ENCODE assay signal across 18 mouse cellular contexts in genomic region chr8:123838496-123838895, GRCm38 (mm10). TPM values are rescaled to one million over a fixed set of nuclear protein-coding genes. Genes with fewer than 3 reads are reported as not detected.
DNase-seq lines count a peak whose midpoint lies in the region; ATAC-seq and TF ChIP-seq lines count a peak whose summit lies in the region.
"Had no signal": no experiment of that assay in that cellular context is flagged by ENCODE, and none has a peak within 500 bp of the region (broad histone marks: within the 10 kb centered on the region; RNA-seq: fewer than 3 reads in every experiment).

No protein-coding gene starts in this region.

- no peak overlapping the region for H3K27ac ChIP-seq in forebrain, embryonic 11.5 days (ENCODE audit: low read depth, low read length)
- no peak overlapping the region for H3K27ac ChIP-seq in forebrain, embryonic 10.5 days
- no peak overlapping the region for H3K27ac ChIP-seq in lung, embryonic 14.5 days (ENCODE audit: low read depth)
- H3K27ac ChIP-seq: embryonic facial prominence, embryonic 13.5 days; forebrain, embryonic 15.5 days; limb, embryonic 15.5 days; macrophage had no signal

- H3K36me3 ChIP-seq in forebrain, embryonic 11.5 days (ENCODE audit: control insufficient read depth, insufficient read depth, low read length), result peaks cover 10% of the 10 kb centered on the region
- peaks cover 81% of the 10 kb centered on the region for H3K36me3 ChIP-seq in forebrain, embryonic 10.5 days (replicated peaks)
- peaks cover 11% of the 10 kb centered on the region; the same call in 1 of the 2 replicates for H3K36me3 ChIP-seq in lung, embryonic 14.5 days (ENCODE audit: insufficient read depth)

- no peak for TF ChIP-seq CTCF in lung, embryonic 14.5 days (IDR thresholded peaks at IDR 0.05; ENCODE audit: low read depth)

- peak; percentile 67 for DNase-seq in forebrain, embryonic 11.5 days (ENCODE audit: low spot score)
- no peak for DNase-seq in forebrain, embryonic 10.5 days (ENCODE audit: extremely low spot score, low spot score)
- peak; percentile 71 for DNase-seq in lung, embryonic 14.5 days
- no peak for DNase-seq in lung, postnatal 36 days
- DNase-seq in embryo, embryonic 11 days, result peak; percentile 54
- DNase-seq in mesoderm, embryonic 11.5 days (ENCODE audit: low read depth, low spot score), result peak; percentile 57
- no peak for DNase-seq in gastrocnemius, adult 8-10 months (ENCODE audit: low spot score in 2 of 2)
- DNase-seq in spleen, postnatal 36 days (ENCODE audit: low spot score in 2 of 2), result no peak
- DNase-seq: B cell, adult 2 months; kidney, adult 9 months; right cerebral cortex, postnatal 25 days had no signal

- H3K27me3 ChIP-seq in forebrain, embryonic 11.5 days (ENCODE audit: control insufficient read depth, insufficient read depth, low read length), result no peaks in the 10 kb centered on the region
- no peaks in the 10 kb centered on the region for H3K27me3 ChIP-seq in forebrain, embryonic 10.5 days (ENCODE audit: poor library complexity, severe bottlenecking)
- H3K27me3 ChIP-seq in lung, embryonic 14.5 days (ENCODE audit: insufficient read depth, low read length), result no peaks in the 10 kb centered on the region
- H3K27me3 ChIP-seq: embryonic facial prominence, embryonic 13.5 days; forebrain, embryonic 15.5 days; limb, embryonic 15.5 days had no signal

- WGBS in forebrain, embryonic 11.5 days, result 74% methylated on average over 9 of the region's 9 CpGs
- 78% methylated on average over 9 of the region's 9 CpGs for WGBS in forebrain, embryonic 10.5 days
- WGBS in lung, embryonic 14.5 days, result 62% methylated on average over 9 of the region's 9 CpGs

- no peaks in the 10 kb centered on the region for H3K4me1 ChIP-seq in forebrain, embryonic 11.5 days (replicated peaks; ENCODE audit: control insufficient read depth, insufficient read depth, low read length)
- no peaks in the 10 kb centered on the region for H3K4me1 ChIP-seq in forebrain, embryonic 10.5 days
- no peaks in the 10 kb centered on the region for H3K4me1 ChIP-seq in lung, embryonic 14.5 days (ENCODE audit: insufficient read depth)
- H3K4me1 ChIP-seq: embryonic facial prominence, embryonic 13.5 days; forebrain, embryonic 15.5 days; limb, embryonic 15.5 days had no signal

- H3K4me3 ChIP-seq in forebrain, embryonic 11.5 days (ENCODE audit: low read depth, low read length), result no peak overlapping the region
- no peak overlapping the region for H3K4me3 ChIP-seq in forebrain, embryonic 10.5 days
- no peak overlapping the region for H3K4me3 ChIP-seq in lung, embryonic 14.5 days (ENCODE audit: low read depth, low read length)
- H3K4me3 ChIP-seq: embryonic facial prominence, embryonic 13.5 days; forebrain, embryonic 15.5 days; limb, embryonic 15.5 days had no signal

- no peak overlapping the region for H3K9ac ChIP-seq in forebrain, embryonic 11.5 days (ENCODE audit: low read length)
- no peak overlapping the region for H3K9ac ChIP-seq in lung, embryonic 14.5 days
- H3K9ac ChIP-seq: embryonic facial prominence, embryonic 13.5 days; forebrain, embryonic 15.5 days; limb, embryonic 15.5 days had no signal

- no peaks in the 10 kb centered on the region for H3K9me3 ChIP-seq in forebrain, embryonic 11.5 days (ENCODE audit: control insufficient read depth, low read length)
- 0 out of 2 replicates have a peak, but pooled peaks cover 2% of the 10 kb centered on the region for H3K9me3 ChIP-seq in forebrain, embryonic 10.5 days
- H3K9me3 ChIP-seq in lung, embryonic 14.5 days (ENCODE audit: low read depth, low read length), result no peaks in the 10 kb centered on the region
- H3K9me3 ChIP-seq: embryonic facial prominence, embryonic 13.5 days; forebrain, embryonic 15.5 days; limb, embryonic 15.5 days had no signal

- ATAC-seq in forebrain, embryonic 11.5 days (replicated peaks; ENCODE audit: low FRiP score), result no peak
- no peak for ATAC-seq in lung, embryonic 14.5 days (ENCODE audit: insufficient read depth)
- ATAC-seq: forebrain, embryonic 15.5 days; midbrain, embryonic 16.5 days had no signal

- no peak overlapping the region for H3K4me2 ChIP-seq in forebrain, embryonic 11.5 days (ENCODE audit: low read depth, low read length, severe bottlenecking)
- H3K4me2 ChIP-seq in lung, embryonic 14.5 days, result no peak overlapping the region
- H3K4me2 ChIP-seq: embryonic facial prominence, embryonic 13.5 days; forebrain, embryonic 15.5 days; limb, embryonic 15.5 days had no signal

RNA-seq across cellular contexts. Expression of gene Ccsap, which starts 21.5 kb away (rescaled TPM):
- 10.0 and 10.4 TPM in 2 replicates for polyA plus RNA-seq in forebrain, embryonic 11.5 days (2014; fragmentation: Nextera tagmentation; extraction: Ambion mirVana)
- polyA plus RNA-seq in forebrain, embryonic 10.5 days (2016; fragmentation: Nextera tagmentation; extraction: Ambion mirVana), result 7.3 and 8.2 TPM in 2 replicates
- polyA plus RNA-seq in lung, embryonic 14.5 days (2014; fragmentation: Nextera tagmentation; extraction: Ambion mirVana), result 5.6 and 7.1 TPM in 2 replicates
- total RNA-seq in gastrocnemius, adult 8-10 months (2022), result under 1 TPM; 0.22 to 0.51 (median 0.28) TPM

RNA-seq across cellular contexts. Expression of gene Rab4a, which starts 32.7 kb away (rescaled TPM):
- 70.2 and 75.9 TPM in 2 replicates for polyA plus RNA-seq in forebrain, embryonic 11.5 days (2014; fragmentation: Nextera tagmentation; extraction: Ambion mirVana)
- polyA plus RNA-seq in forebrain, embryonic 10.5 days (2016; fragmentation: Nextera tagmentation; extraction: Ambion mirVana), result 74.9 and 77.6 TPM in 2 replicates
- 30.1 and 32.1 TPM in 2 replicates for polyA plus RNA-seq in lung, embryonic 14.5 days (2014; fragmentation: Nextera tagmentation; extraction: Ambion mirVana)
- 10 to 100 TPM; 13.3 to 17.1 (median 15.3) TPM for total RNA-seq in gastrocnemius, adult 8-10 months (2022)
- total RNA-seq: neutrophil, adult 5-6 weeks had no signal

RNA-seq across cellular contexts. Expression of gene Acta1, which starts 56.1 kb away (rescaled TPM):
- 0.56 and 0.68 TPM in 2 replicates for polyA plus RNA-seq in forebrain, embryonic 11.5 days (2014; fragmentation: Nextera tagmentation; extraction: Ambion mirVana)
- 0.14 and 0.22 TPM in 2 replicates for polyA plus RNA-seq in forebrain, embryonic 10.5 days (2016; fragmentation: Nextera tagmentation; extraction: Ambion mirVana)
- polyA plus RNA-seq in lung, embryonic 14.5 days (2014; fragmentation: Nextera tagmentation; extraction: Ambion mirVana), result 0.99 and 2.5 TPM in 2 replicates
- total RNA-seq in gastrocnemius, adult 8-10 months (2022), result over 10,000 TPM; 41,837 to 48,547 (median 43,671) TPM
- total RNA-seq: hematopoietic stem cell, adult 5-6 weeks; neutrophil, adult 5-6 weeks had no signal
- polyA plus RNA-seq: macrophage had no signal

Comparison
In these comparisons a context has a peak if more than half of its experiments do, and no peak if none do; other contexts are left out.
1. DNase-seq: peak in forebrain, embryonic 11.5 days (single experiment), lung, embryonic 14.5 days (single experiment), embryo, embryonic 11 days (single experiment) and mesoderm, embryonic 11.5 days (single experiment); none in forebrain, embryonic 10.5 days (single experiment), lung, postnatal 36 days (single experiment), gastrocnemius, adult 8-10 months (0 of 2) and spleen, postnatal 36 days (0 of 2).